22 mouse cellular contexts compared by ENCODE assay signal in the genomic region with DNA sequence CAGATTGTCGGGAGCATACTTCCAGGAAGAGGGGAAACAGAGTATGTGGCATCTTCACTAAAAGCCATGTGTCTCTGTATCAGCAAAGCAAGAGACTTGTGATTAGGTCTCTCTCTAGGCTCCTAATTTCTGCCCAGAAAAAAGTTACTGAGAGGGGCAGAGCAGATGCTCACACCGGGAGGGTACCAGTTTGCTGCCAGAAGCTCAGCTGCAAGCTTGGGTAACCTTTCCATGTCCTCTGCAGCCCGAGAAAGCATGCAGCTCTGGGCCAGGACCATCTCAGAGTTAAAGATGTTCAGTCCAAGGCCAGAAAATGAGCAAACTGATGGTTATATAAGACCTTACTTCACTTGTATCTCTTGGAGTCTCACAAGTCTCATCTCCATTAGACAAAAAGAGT. TPM values are rescaled to one million over a fixed set of nuclear protein-coding genes. Genes with fewer than 3 reads are reported as not detected.
"Had no signal": no experiment of that assay in that cellular context is flagged by ENCODE, and none has a peak within 500 bp of the region (broad histone marks: within the 10 kb centered on the region; RNA-seq: fewer than 3 reads in every experiment).

No protein-coding gene starts in this region.

- DNase-seq: kidney, postnatal 10 days; kidney, postnatal 4 days; lung, adult 2 months; lung, postnatal 36 days; midbrain, embryonic 14.5 days; retina, postnatal 1 day; thymus, adult 2 months; thymus, postnatal 36 days had no signal

- H3K27me3 ChIP-seq: liver, embryonic 15.5 days; neural tube, embryonic 12.5 days; stomach, embryonic 15.5 days had no signal

- H3K4me3 ChIP-seq: layer of hippocampus, adult 2 months; limb, embryonic 10.5 days; liver, embryonic 15.5 days; neural tube, embryonic 12.5 days; stomach, embryonic 15.5 days had no signal

- H3K36me3 ChIP-seq: limb, embryonic 10.5 days; liver, embryonic 15.5 days; neural tube, embryonic 12.5 days; stomach, embryonic 15.5 days had no signal

RNA-seq across cellular contexts. Expression of a gene that starts 10.1 kb away (rescaled TPM):
- total RNA-seq: layer of hippocampus, adult 2 months; layer of hippocampus, postnatal 10 days; megakaryocyte progenitor cell, adult 5-6 weeks; monocyte, adult 5-6 weeks; neutrophil, adult 5-6 weeks had no signal
- polyA plus RNA-seq: limb, embryonic 10.5 days; limb, embryonic 14.5 days; liver, embryonic 11.5 days; liver, embryonic 15.5 days; lung, postnatal 0 days; midbrain, embryonic 14.5 days; spleen, adult 2 months; stomach, embryonic 15.5 days; testis, adult 2 months; thymus, adult 2 months had no signal

RNA-seq across cellular contexts. Expression of a gene that starts 33.3 kb away (rescaled TPM):
- total RNA-seq: megakaryocyte progenitor cell, adult 5-6 weeks; monocyte, adult 5-6 weeks; neutrophil, adult 5-6 weeks had no signal
- polyA plus RNA-seq: liver, embryonic 11.5 days; liver, embryonic 15.5 days; spleen, adult 2 months; thymus, adult 2 months had no signal
